Mouse (Mus musculus) layer of hippocampus, adult 9-11 months (tissue): ENCODE measurements at regions not wholly inside any gene's neighbourhood (a gene's known extent, or its start where the extent isn't known, plus 50 kb on each side); places are given as distances from the start of the nearest gene placed in this dataset.

Experiments used
- DNase-seq: peaks from one replicate; pipeline ENCODE4 v3.0.0; 2022

GRCm38 (mm10) chr3:17668839-17669238, 279.4 kb upstream of the Cypt12 start:
- no peak for DNase-seq
